Mouse (Mus musculus) urinary bladder, postnatal 14 days (tissue): ENCODE results near the gene Rbbp6.

Experiments
- DNase-seq: peaks from one replicate; pipeline ENCODE4 v3.0.0; 2021; ENCODE audit warnings: low spot score

Rbbp6 gene

GRCm38 (mm10) chr7:122965386-122965785, at the start of gene Rbbp6:
Rbbp6 (plus strand) TSS chr7:122965686.
- DNase-seq, result no peak

GRCm38 (mm10) chr7:122919728-122920582, 45.5 kb upstream of the Rbbp6 start:
- DNase-seq, result peak; percentile 12

- no peak for DNase-seq
These were observed 43.9 kb upstream of the Rbbp6 start for GRCm38 (mm10) chr7:122921537-122921936.

GRCm38 (mm10) chr7:122924256-122924655, 41.2 kb upstream of the Rbbp6 start:
- no peak for DNase-seq

- peak; percentile 19 for DNase-seq
These were observed 35.0 kb upstream of the Rbbp6 start for GRCm38 (mm10) chr7:122930494-122930893.

GRCm38 (mm10) chr7:122932171-122932570, 33.3 kb upstream of the Rbbp6 start:
- no peak for DNase-seq

GRCm38 (mm10) chr7:122936626-122937025, 28.9 kb upstream of the Rbbp6 start:
- DNase-seq, result no peak

GRCm38 (mm10) chr7:122938197-122938596, 27.3 kb upstream of the Rbbp6 start:
- no peak for DNase-seq

GRCm38 (mm10) chr7:122939181-122939580, 26.3 kb upstream of the Rbbp6 start:
- DNase-seq, result no peak

- DNase-seq, result no peak
These were observed 25.0 kb upstream of the Rbbp6 start for GRCm38 (mm10) chr7:122940371-122941075.

GRCm38 (mm10) chr7:122942111-122942510, 23.4 kb upstream of the Rbbp6 start:
- DNase-seq, result no peak

- peak; percentile 82 for DNase-seq
These were observed 20.3 kb upstream of the Rbbp6 start for GRCm38 (mm10) chr7:122945149-122945548.

GRCm38 (mm10) chr7:122949268-122949667, 16.2 kb upstream of the Rbbp6 start:
- DNase-seq, result no peak

GRCm38 (mm10) chr7:122951464-122951863, 14.0 kb upstream of the Rbbp6 start:
- DNase-seq, result no peak

- no peak for DNase-seq
These were observed 13.4 kb upstream of the Rbbp6 start for GRCm38 (mm10) chr7:122952066-122952465.

- DNase-seq, result no peak
These were observed 10.8 kb upstream of the Rbbp6 start for GRCm38 (mm10) chr7:122954451-122955225.

- peak; percentile 47 for DNase-seq
These were observed 10.1 kb upstream of the Rbbp6 start for GRCm38 (mm10) chr7:122955226-122955955.

- DNase-seq, result no peak
These were observed 3.3 kb downstream of the Rbbp6 start for GRCm38 (mm10) chr7:122968751-122969150.

- peak; percentile 93 for DNase-seq
These were observed 3.9 kb downstream of the Rbbp6 start for GRCm38 (mm10) chr7:122969231-122970032.

GRCm38 (mm10) chr7:122970119-122970781, 4.8 kb downstream of the Rbbp6 start:
- DNase-seq, result peak; percentile 51
